Mouse (Mus musculus) midbrain, embryonic 16.5 days (tissue): ENCODE results near the gene Klf7. TPM values are rescaled to one million over a fixed set of nuclear protein-coding genes. Genes with fewer than 3 reads are reported as not detected.

Experiments
- ATAC-seq: fragments of 200-750 bp; cut with Nextera tagmentation; 2 replicates; pipeline ENCODE4 v1.8.0; 2017; ENCODE audit warnings: moderate TSS enrichment
- H3K27ac ChIP-seq: fragments of 300-500 bp; sonication (generic); 2 replicates; pipeline ENCODE4 v1.5.1; 2014; ENCODE audit warnings: mild to moderate bottlenecking, low read length, mixed read lengths
- H3K27me3 ChIP-seq: fragments of 300-500 bp; sonication (generic); 2 replicates; pipeline ENCODE4 v1.6.1; 2014; ENCODE audit warnings: low read depth, low read length, mixed read lengths; ENCODE audit not compliant: control insufficient read depth, insufficient read depth
- H3K36me3 ChIP-seq: fragments of 300-500 bp; sonication (generic); 2 replicates; pipeline ENCODE4 v1.6.1; 2014; ENCODE audit warnings: mild to moderate bottlenecking, low read length, moderate library complexity, mixed read lengths; ENCODE audit not compliant: control insufficient read depth, insufficient read depth
- H3K4me1 ChIP-seq: fragments of 300-500 bp; sonication (generic); 2 replicates; pipeline ENCODE4 v1.6.1; 2014; ENCODE audit warnings: mild to moderate bottlenecking, low read length, mixed read lengths; ENCODE audit not compliant: control insufficient read depth, insufficient read depth
- H3K4me2 ChIP-seq: fragments of 300-500 bp; sonication (generic); 2 replicates; pipeline ENCODE4 v1.6.1; 2014; ENCODE audit warnings: mild to moderate bottlenecking, low read length, mixed read lengths
- H3K4me3 ChIP-seq: fragments of 300-500 bp; sonication (generic); 2 replicates; pipeline ENCODE4 v1.5.1; 2014; ENCODE audit warnings: low read depth, mild to moderate bottlenecking, low read length, moderate library complexity, mixed read lengths
- H3K9ac ChIP-seq: fragments of 300-500 bp; sonication (generic); 2 replicates; pipeline ENCODE4 v1.6.1; 2014; ENCODE audit warnings: low read depth, low read length, mixed read lengths
- H3K9me3 ChIP-seq: fragments of 300-500 bp; sonication (generic); replicated peaks from 2 replicates; pipeline ENCODE4 v1.6.1; 2014; ENCODE audit warnings: mild to moderate bottlenecking, low read length, mixed read lengths; ENCODE audit not compliant: control insufficient read depth, poor library complexity, severe bottlenecking
- WGBS: fragments of 180-500 bp; shearing (Covaris S2); extraction: QIAGEN DNeasy Blood & Tissue Kit; methylation state at CpG from one replicate; pipeline ENCODE4 v1.1.7; 2014; 5-methylcytosine and 5-hydroxymethylcytosine counted together
- microRNA-seq: library from miRNA; unstranded; fragments of <30 nt; microRNA quantifications from one replicate; pipeline ENCODE4, GENCODE M21; 2017
- polyA plus RNA-seq: library from polyadenylated mRNA; unstranded; fragments of >200 nt; fragmentation: Nextera tagmentation; extraction: Ambion mirVana; gene quantifications from 2 replicates; pipeline ENCODE4 v1.2.1, GENCODE M21; 2015

Gene Klf7
- polyA plus RNA-seq, 1 experiment from 2014 or later: 130 TPM

DNA sequence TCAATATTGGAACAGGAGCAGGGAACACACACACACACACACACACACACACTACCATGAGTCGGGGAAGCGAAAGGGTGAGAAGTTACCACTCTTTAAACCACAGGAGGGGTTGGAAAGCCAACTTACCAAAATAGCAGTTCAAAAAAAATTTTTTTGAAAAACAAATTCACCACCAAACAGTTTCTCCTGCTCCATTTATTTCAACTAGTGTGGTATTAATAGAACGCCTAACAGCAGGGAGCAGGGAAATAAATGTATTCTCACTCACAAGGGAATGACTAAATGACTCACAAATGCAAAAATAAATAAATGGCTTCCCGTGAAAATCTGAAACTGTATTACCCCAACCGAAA lies 127.0 kb downstream of the Klf7 start:
- no peak overlapping the region for H3K9ac ChIP-seq
- peak overlapping the region; percentile 40; the same call in 1 of the 2 replicates for H3K27ac ChIP-seq
- H3K36me3 ChIP-seq: no peaks in the 10 kb centered on the region
- H3K27me3 ChIP-seq: no peaks in the 10 kb centered on the region
- peak overlapping the region; percentile 17; the same call in 1 of the 2 replicates for H3K4me2 ChIP-seq
- H3K4me1 ChIP-seq: peaks cover 19% of the 10 kb centered on the region
- no peaks in the 10 kb centered on the region for H3K9me3 ChIP-seq
- no peak for ATAC-seq
- no peak overlapping the region for H3K4me3 ChIP-seq
- WGBS: 53% methylated on average over 5 of the region's 5 CpGs

DNA sequence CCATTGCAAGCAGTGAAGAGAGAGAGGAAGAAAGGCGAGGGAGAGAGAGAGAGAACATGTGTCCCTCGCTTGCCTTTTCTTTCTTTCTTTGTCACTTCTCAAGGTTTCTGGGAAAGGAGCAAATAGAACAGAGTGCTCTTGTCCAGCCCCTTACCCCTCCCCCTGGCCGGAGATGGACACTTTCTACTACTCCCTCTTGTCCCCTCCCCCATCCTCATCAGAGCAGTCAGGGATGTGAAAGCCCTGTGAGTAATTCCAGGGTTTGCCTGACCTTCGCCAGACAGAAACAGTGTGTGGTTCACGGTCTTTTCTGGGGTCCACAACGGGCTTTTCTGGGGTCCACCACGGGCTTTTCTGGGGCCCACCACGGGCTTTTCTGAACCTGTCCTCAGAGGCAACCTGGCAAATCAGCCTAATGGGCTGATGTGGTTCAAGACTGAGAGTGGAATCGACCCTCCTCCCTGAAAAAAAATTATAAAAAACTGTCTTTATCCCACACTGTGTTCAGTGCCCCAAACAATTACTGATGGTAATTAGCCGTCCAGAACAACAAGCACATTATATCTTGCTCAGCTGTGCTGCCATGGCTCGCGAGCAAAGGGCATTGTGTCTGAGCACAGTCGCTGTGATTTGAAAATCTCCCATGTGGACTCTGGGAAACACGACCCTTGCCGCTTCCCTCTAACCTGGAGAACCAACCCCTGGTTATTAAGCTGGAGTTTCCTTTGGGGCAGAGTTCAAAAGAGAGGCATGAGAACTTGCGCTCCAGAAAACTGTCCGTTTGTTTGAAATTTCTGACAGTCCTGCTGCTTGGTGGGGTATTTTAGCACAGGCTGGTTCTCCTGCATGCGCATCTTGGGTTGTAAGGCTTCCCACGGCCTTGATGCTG lies 127.6 kb downstream of the Klf7 start:
- no peaks in the 10 kb centered on the region for H3K9me3 ChIP-seq
- H3K27ac ChIP-seq: peak overlapping the region; percentile 34
- H3K9ac ChIP-seq: no peak overlapping the region
- peaks cover 19% of the 10 kb centered on the region for H3K4me1 ChIP-seq
- H3K4me2 ChIP-seq: peak overlapping the region; percentile 17
- WGBS: 13% methylated on average over 19 of the region's 19 CpGs
- ATAC-seq: peak; percentile 75
- H3K27me3 ChIP-seq: no peaks in the 10 kb centered on the region
- H3K36me3 ChIP-seq: no peaks in the 10 kb centered on the region
- H3K4me3 ChIP-seq: no peak overlapping the region

DNA sequence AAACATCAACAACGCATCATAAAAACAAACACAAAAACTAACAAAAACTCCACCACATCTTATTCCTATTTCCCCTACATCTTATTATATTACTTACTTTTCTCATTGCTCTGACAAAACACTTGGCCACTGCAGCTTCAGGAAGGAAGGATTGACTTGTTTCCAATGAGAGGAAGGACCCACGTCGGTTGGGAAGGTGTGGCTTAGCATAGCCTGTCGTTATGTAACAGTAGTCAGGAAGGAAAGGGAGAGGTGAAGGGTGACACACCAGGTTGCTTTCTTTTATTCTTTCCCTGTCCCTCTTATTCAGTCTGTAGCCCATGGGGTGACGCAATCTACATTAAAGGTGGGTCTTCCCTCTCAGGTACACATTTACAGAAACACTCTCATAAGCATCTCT lies 129.6 kb downstream of the Klf7 start:
- H3K4me1 ChIP-seq: peaks cover 20% of the 10 kb centered on the region
- H3K4me2 ChIP-seq: no peak overlapping the region
- H3K9ac ChIP-seq: no peak overlapping the region
- H3K36me3 ChIP-seq: no peaks in the 10 kb centered on the region
- H3K4me3 ChIP-seq: no peak overlapping the region
- 84% methylated on average over 5 of the region's 5 CpGs for WGBS
- no peak for ATAC-seq
- no peaks in the 10 kb centered on the region for H3K9me3 ChIP-seq
- H3K27ac ChIP-seq: no peak overlapping the region
- H3K27me3 ChIP-seq: no peaks in the 10 kb centered on the region

DNA sequence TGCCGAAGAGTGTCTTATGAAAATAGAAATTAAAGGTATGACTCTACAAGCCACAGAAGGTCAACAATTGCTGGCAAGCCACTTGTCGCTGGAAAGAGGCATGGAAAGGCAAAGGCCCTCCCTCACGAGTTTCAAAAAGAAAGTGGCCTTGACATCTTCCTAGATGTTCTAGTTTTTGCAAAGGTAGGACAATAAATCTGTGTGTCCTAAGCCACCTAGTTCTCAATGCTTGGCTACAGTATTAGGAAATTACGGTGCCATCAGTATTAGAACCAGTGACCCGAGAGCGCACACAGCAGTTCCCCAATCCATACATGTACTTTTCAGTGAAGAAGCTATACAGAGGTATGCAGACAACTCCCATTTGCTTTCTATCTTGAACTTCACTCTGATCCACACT lies 131.7 kb downstream of the Klf7 start:
- Histone ChIP-seq H3K9me3 (no peaks in the 10 kb centered on the region), H3K9ac (no peak overlapping the region), H3K27ac (no peak overlapping the region), H3K4me2 (no peak overlapping the region), H3K36me3 (no peaks in the 10 kb centered on the region), H3K4me1 (peaks cover 22% of the 10 kb centered on the region), H3K4me3 (no peak overlapping the region), H3K27me3 (no peaks in the 10 kb centered on the region)
- ATAC-seq: no peak
- WGBS: 96% methylated on average over 6 of the region's 6 CpGs

DNA sequence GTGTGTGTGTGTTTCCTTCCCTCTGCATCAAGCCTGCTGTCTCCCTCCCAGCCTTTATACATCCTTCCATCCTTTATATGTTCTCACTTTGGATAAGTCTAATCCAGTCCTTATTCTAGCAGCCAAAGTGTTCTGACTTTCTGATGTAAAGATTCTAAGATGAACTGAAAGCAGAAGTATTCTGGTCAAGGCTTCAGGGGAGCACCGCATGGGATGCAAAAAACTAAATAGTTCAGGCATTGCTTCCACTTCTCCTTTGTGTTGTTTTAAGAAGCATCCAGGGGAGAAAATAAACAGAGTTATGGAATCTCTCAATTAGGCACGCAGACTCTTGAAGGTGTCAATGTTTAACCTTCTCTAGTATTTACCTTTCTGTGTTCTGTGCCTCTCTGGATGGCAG lies 141.3 kb downstream of the Klf7 start:
- H3K4me3 ChIP-seq: no peak overlapping the region
- no peak for ATAC-seq
- H3K27me3 ChIP-seq: no peaks in the 10 kb centered on the region
- H3K27ac ChIP-seq: no peak overlapping the region
- WGBS: 66% methylated on average over 2 of the region's 2 CpGs
- H3K4me1 ChIP-seq: no peaks in the 10 kb centered on the region
- H3K9ac ChIP-seq: no peak overlapping the region
- no peaks in the 10 kb centered on the region for H3K36me3 ChIP-seq
- no peaks in the 10 kb centered on the region for H3K9me3 ChIP-seq
- no peak overlapping the region for H3K4me2 ChIP-seq

Small RNA genes lying within 50 kb of the gene (microRNA-seq; reads per million reads assigned to microRNA genes)
- 0.86 reads per million for gene Mir6899
